Mouse (Mus musculus) MEL (cell line): ENCODE results near the gene Nucb1. TPM values are rescaled to one million over a fixed set of nuclear protein-coding genes. Genes with fewer than 3 reads are reported as not detected.

Source experiments
- DNase-seq: peaks from one replicate; pipeline ENCODE4 v3.0.0; 2011; ENCODE audit warnings: low read depth, low spot score
- H3K27ac ChIP-seq: 2 replicates; pipeline ENCODE4 v1.5.1; 2012; ENCODE audit warnings: low read depth, mild to moderate bottlenecking, control low read depth, low read length, moderate library complexity; ENCODE audit not compliant: control insufficient read depth
- H3K27me3 ChIP-seq, 2 experiments: fragments of 150-350 bp in 1 of 2; sonication (generic) in 1 of 2; 2 replicates each; pipeline ENCODE4 v1.6.1; 2012; ENCODE audit warnings: low read length in 2 of 2, mild to moderate bottlenecking in 2 of 2, improper control_type of control experiment in 1 of 2, moderate library complexity in 1 of 2; ENCODE audit not compliant: insufficient read depth in 2 of 2, control insufficient read depth in 1 of 2
- H3K36me3 ChIP-seq, 2 experiments: 2 replicates each; pipeline ENCODE4 v1.6.1; 2012 to 2014; ENCODE audit warnings: low read length in 2 of 2, improper control_type of control experiment in 1 of 2, inconsistent platforms in 1 of 2, mild to moderate bottlenecking in 1 of 2; ENCODE audit not compliant: insufficient read depth in 2 of 2, control insufficient read depth in 1 of 2
- H3K4me1 ChIP-seq, 2 experiments: fragments of 150-350 bp in 1 of 2; sonication (generic) in 1 of 2; 2 replicates each; pipeline ENCODE4 v1.6.1; 2012; ENCODE audit warnings: low read length in 2 of 2, improper control_type of control experiment in 1 of 2, mild to moderate bottlenecking in 1 of 2; ENCODE audit not compliant: insufficient read depth in 2 of 2, control insufficient read depth in 1 of 2
- H3K4me3 ChIP-seq, 2 experiments: fragments of 150-350 bp in 1 of 2; sonication (generic) in 1 of 2; 2 replicates each; pipeline ENCODE4 v1.5.1; 2012; ENCODE audit warnings: low read depth in 2 of 2, low read length in 2 of 2, mild to moderate bottlenecking in 2 of 2, moderate library complexity in 2 of 2, control low read depth in 1 of 2, improper control_type of control experiment in 1 of 2; ENCODE audit not compliant: control insufficient read depth in 1 of 2, insufficient read depth in 1 of 2
- H3K79me2 ChIP-seq: 2 replicates; pipeline ENCODE4 v1.6.1; 2012; ENCODE audit warnings: mild to moderate bottlenecking, low read length, moderate library complexity; ENCODE audit not compliant: control insufficient read depth, poor library complexity, insufficient read depth
- H3K9ac ChIP-seq: 2 replicates; pipeline ENCODE4 v1.6.1; 2012; ENCODE audit warnings: low read depth, mild to moderate bottlenecking, control low read depth, low read length, moderate library complexity; ENCODE audit not compliant: control insufficient read depth, poor library complexity, severe bottlenecking
- H3K9me3 ChIP-seq: fragments of 150-350 bp; sonication (generic); replicated peaks from 2 replicates; pipeline ENCODE4 v1.6.1; 2012; ENCODE audit warnings: mild to moderate bottlenecking, low read length, improper control_type of control experiment, moderate library complexity; ENCODE audit not compliant: insufficient read depth
- BHLHE40 ChIP-seq: IDR thresholded peaks from 2 replicates; pipeline ENCODE4 v1.6.1; 2012; ENCODE audit warnings: low read depth, mild to moderate bottlenecking, inconsistent platforms, low read length, improper control_type of control experiment, borderline replicate concordance
- CHD1 ChIP-seq: IDR thresholded peaks from 2 replicates; pipeline ENCODE4 v1.6.1; 2012; ENCODE audit warnings: low read depth, mild to moderate bottlenecking, inconsistent platforms, low read length, improper control_type of control experiment
- CTCF ChIP-seq, 3 experiments: IDR thresholded peaks in 2 of 3; conservative IDR thresholded peaks in 1 of 3; 2 replicates each; pipeline ENCODE4 v1.5.1; 2011 to 2012; ENCODE audit warnings: low read length in 3 of 3, low read depth in 2 of 3, mild to moderate bottlenecking in 2 of 3, improper control_type of control experiment in 1 of 3, inconsistent platforms in 1 of 3, mixed read lengths in 1 of 3, moderate library complexity in 1 of 3; ENCODE audit not compliant: control insufficient read depth in 1 of 3, insufficient read depth in 1 of 3, poor library complexity in 1 of 3, severe bottlenecking in 1 of 3
- ELF1 ChIP-seq: IDR thresholded peaks from 2 replicates; pipeline ENCODE4 v1.6.1; 2014; ENCODE audit warnings: low read depth, mild to moderate bottlenecking, inconsistent platforms, low read length, improper control_type of control experiment, moderate library complexity
- ETS1 ChIP-seq: IDR thresholded peaks from 2 replicates; pipeline ENCODE4 v1.6.1; 2012; ENCODE audit warnings: low read depth, mild to moderate bottlenecking, inconsistent platforms, low read length, improper control_type of control experiment, moderate library complexity
- GATA1 ChIP-seq: IDR thresholded peaks from 2 replicates; pipeline ENCODE4 v1.6.1; 2011; ENCODE audit warnings: low read depth, low read length, improper control_type of control experiment
- HCFC1 ChIP-seq: IDR thresholded peaks from 2 replicates; pipeline ENCODE4 v1.6.1; 2012; ENCODE audit warnings: low read depth, mild to moderate bottlenecking, inconsistent platforms, low read length, improper control_type of control experiment, moderate library complexity
- JUND ChIP-seq: IDR thresholded peaks from 2 replicates; pipeline ENCODE4 v1.6.1; 2011; ENCODE audit warnings: low read depth, mild to moderate bottlenecking, improper control_type of control experiment, low read length
- KAT2A ChIP-seq: conservative IDR thresholded peaks from 2 replicates; pipeline ENCODE4 v1.6.1; 2012; ENCODE audit warnings: low read depth, low read length, improper control_type of control experiment, inconsistent platforms
- MAFK ChIP-seq: IDR thresholded peaks from 2 replicates; pipeline ENCODE4 v1.6.1; 2011; ENCODE audit warnings: low read depth, mild to moderate bottlenecking, low read length, improper control_type of control experiment, borderline replicate concordance
- MAX ChIP-seq: IDR thresholded peaks from 2 replicates; pipeline ENCODE4 v1.6.1; 2011; ENCODE audit warnings: low read length, improper control_type of control experiment
- MAZ ChIP-seq: IDR thresholded peaks from 2 replicates; pipeline ENCODE4 v1.6.1; 2012; ENCODE audit warnings: low read depth, mild to moderate bottlenecking, inconsistent platforms, low read length, improper control_type of control experiment
- MEF2A ChIP-seq: IDR thresholded peaks from 2 replicates; pipeline ENCODE4 v1.6.1; 2014; ENCODE audit warnings: low read depth, mild to moderate bottlenecking, inconsistent platforms, low read length, improper control_type of control experiment; ENCODE audit not compliant: poor library complexity, insufficient replicate concordance, severe bottlenecking; ENCODE audit errors: extremely low read depth
- MXI1 ChIP-seq: IDR thresholded peaks from 2 replicates; pipeline ENCODE4 v1.6.1; 2011; ENCODE audit warnings: mild to moderate bottlenecking, low read depth, low read length, improper control_type of control experiment
- MYC ChIP-seq: IDR thresholded peaks from 2 replicates; pipeline ENCODE4 v1.6.1; 2011; ENCODE audit warnings: low read depth, mild to moderate bottlenecking, low read length, improper control_type of control experiment, moderate library complexity
- NELFE ChIP-seq: IDR thresholded peaks from 2 replicates; pipeline ENCODE4 v1.6.1; 2011; ENCODE audit warnings: low read depth, low read length, improper control_type of control experiment
- NRF1 ChIP-seq: IDR thresholded peaks from 2 replicates; pipeline ENCODE4 v1.6.1; 2014; ENCODE audit warnings: low read depth, mild to moderate bottlenecking, inconsistent platforms, low read length, improper control_type of control experiment, moderate library complexity; ENCODE audit not compliant: poor library complexity, insufficient read depth, severe bottlenecking
- POLR2A ChIP-seq, 2 experiments: IDR thresholded peaks; 2 replicates each; pipeline ENCODE4 v1.6.1; 2011 to 2012; ENCODE audit warnings: low read length in 2 of 2, mild to moderate bottlenecking in 2 of 2, control low read depth in 1 of 2, improper control_type of control experiment in 1 of 2, low read depth in 1 of 2, moderate library complexity in 1 of 2; ENCODE audit not compliant: control insufficient read depth in 1 of 2, insufficient read depth in 1 of 2, poor library complexity in 1 of 2
- POLR2AphosphoS2 ChIP-seq: IDR thresholded peaks from 2 replicates; pipeline ENCODE4 v1.6.1; 2011; ENCODE audit warnings: low read length, improper control_type of control experiment
- POLR2AphosphoS5 ChIP-seq: IDR thresholded peaks from 2 replicates; pipeline ENCODE4 v1.6.1; 2012; ENCODE audit warnings: low read depth, borderline replicate concordance, mild to moderate bottlenecking, inconsistent platforms, low read length, moderate library complexity, mixed read lengths
- RAD21 ChIP-seq: IDR thresholded peaks from 2 replicates; pipeline ENCODE4 v1.6.1; 2011; ENCODE audit warnings: mild to moderate bottlenecking, low read depth, low read length, improper control_type of control experiment
- RCOR1 ChIP-seq: IDR thresholded peaks from 2 replicates; pipeline ENCODE4 v1.6.1; 2012; ENCODE audit warnings: low read depth, mild to moderate bottlenecking, inconsistent platforms, low read length, improper control_type of control experiment
- SIN3A ChIP-seq: IDR thresholded peaks from 2 replicates; pipeline ENCODE4 v1.6.1; 2012; ENCODE audit warnings: low read length, improper control_type of control experiment, inconsistent platforms
- TAL1 ChIP-seq: IDR thresholded peaks from 2 replicates; pipeline ENCODE4 v1.6.1; 2012; ENCODE audit warnings: mild to moderate bottlenecking, inconsistent platforms, low read length, moderate library complexity, mixed read lengths
- TBP ChIP-seq: IDR thresholded peaks from 2 replicates; pipeline ENCODE4 v1.8.0; 2011; ENCODE audit warnings: low read depth, low read length, improper control_type of control experiment
- TCF12 ChIP-seq: IDR thresholded peaks from 2 replicates; pipeline ENCODE4 v1.6.1; 2014; ENCODE audit warnings: low read depth, mild to moderate bottlenecking, inconsistent platforms, low read length, improper control_type of control experiment, moderate library complexity
- UBTF ChIP-seq: IDR thresholded peaks from 2 replicates; pipeline ENCODE4 v1.6.1; 2012; ENCODE audit warnings: low read depth, mild to moderate bottlenecking, inconsistent platforms, low read length, improper control_type of control experiment, moderate library complexity, borderline replicate concordance; ENCODE audit not compliant: insufficient read depth
- USF1 ChIP-seq: IDR thresholded peaks from 2 replicates; pipeline ENCODE4 v1.6.1; 2014; ENCODE audit warnings: low read depth, mild to moderate bottlenecking, inconsistent platforms, low read length, improper control_type of control experiment, moderate library complexity
- USF2 ChIP-seq, 2 experiments: IDR thresholded peaks; 2 replicates each; pipeline ENCODE4 v1.6.1; 2011 to 2012; ENCODE audit warnings: improper control_type of control experiment in 2 of 2, low read length in 2 of 2, borderline replicate concordance in 1 of 2, inconsistent platforms in 1 of 2, low read depth in 1 of 2, mild to moderate bottlenecking in 1 of 2; ENCODE audit not compliant: insufficient read depth in 1 of 2
- ZC3H11A ChIP-seq: IDR thresholded peaks from 2 replicates; pipeline ENCODE4 v1.6.1; 2012; ENCODE audit warnings: low read depth, mild to moderate bottlenecking, inconsistent platforms, low read length, improper control_type of control experiment
- ZMIZ1 ChIP-seq: IDR thresholded peaks from 2 replicates; pipeline ENCODE4 v1.6.1; 2012; ENCODE audit warnings: low read depth, mild to moderate bottlenecking, inconsistent platforms, low read length, improper control_type of control experiment, moderate library complexity
- ZNF384 ChIP-seq: IDR thresholded peaks from 2 replicates; pipeline ENCODE4 v1.6.1; 2012; ENCODE audit warnings: low read depth, mild to moderate bottlenecking, inconsistent platforms, low read length, improper control_type of control experiment
- polyA plus RNA-seq, 2 experiments: library from polyadenylated mRNA; stranded (reverse) in 1 of 2; unstranded in 1 of 2; fragments of >175 nt in 1 of 2; fragments of >200 nt in 1 of 2; gene quantifications; 2 replicates each; pipeline versions ENCODE4 v1.2.1 to v1.2.4; 2012; ENCODE audit warnings: low replicate concordance in 2 of 2, low read depth in 1 of 2; ENCODE audit not compliant: insufficient read length in 2 of 2, insufficient read depth in 1 of 2, missing spikeins in 1 of 2
- total RNA-seq: library from RNA; depleted of rRNA; stranded (reverse); fragments of 300-350 nt; gene quantifications from 2 replicates; pipeline ENCODE4 v1.2.3, GENCODE M21; 2012

Gene Nucb1
- total and polyA plus RNA-seq, 3 experiments, result 92.3 to 343 (median 196) TPM

GRCm38 (mm10) chr7:45461326-45461725, 48.9 kb downstream of the Nucb1 start (continued):
- TF ChIP-seq CTCF (IDR thresholded peaks at IDR 0.05 in 2 of 3, conservative IDR thresholded peaks at IDR 0.05 in 1 of 3; ENCODE audit: control insufficient read depth in 1 of 3, insufficient read depth in 1 of 3, low read depth in 2 of 3, low read length in 3 of 3, poor library complexity in 1 of 3, severe bottlenecking in 1 of 3) (no peak), ZMIZ1 (no peak), BHLHE40 (no peak), NELFE (no peak), UBTF (no peak), CHD1 (no peak)

- no peaks in the 10 kb centered on the region for H3K9me3 ChIP-seq
- H3K4me3 ChIP-seq, result peak overlapping the region in 1 of 2 experiments; percentile 5; a peak in 1 of 4 replicates
- H3K79me2 ChIP-seq, result peaks cover 34% of the 10 kb centered on the region
- H3K9ac ChIP-seq, result peak overlapping the region; percentile 76
- H3K4me1 ChIP-seq, result peaks cover 7 to 30% of the 10 kb centered on the region in 2 experiments; a peak in 3 of 4 replicates
- peak; percentile 89 for DNase-seq
- H3K27me3 ChIP-seq, result no peaks in the 10 kb centered on the region
- peak overlapping the region; percentile 96 for H3K27ac ChIP-seq
- peaks cover 7 to 25% of the 10 kb centered on the region in 2 experiments for H3K36me3 ChIP-seq
- peak; percentile 28; the same call in 1 of the 2 replicates for TF ChIP-seq ELF1
- TF ChIP-seq ZC3H11A, result no peak
- peak; percentile 97 for TF ChIP-seq MAFK
- TF ChIP-seq JUND, result no peak
- peak; percentile 80 for TF ChIP-seq SIN3A
- no peak for TF ChIP-seq KAT2A
- TF ChIP-seq RAD21, result no peak
- peak; percentile 44; the same call in 1 of the 2 replicates for TF ChIP-seq NELFE
- TF ChIP-seq ZNF384, result no peak
- TF ChIP-seq RCOR1, result no peak
- no peak for TF ChIP-seq MEF2A
- 0 out of 2 replicates have a peak, but pooled peaks have one; percentile 55 for TF ChIP-seq MYC
- peak; percentile 53 for TF ChIP-seq TCF12
- no peak for TF ChIP-seq CTCF (IDR thresholded peaks at IDR 0.05 in 2 of 3, conservative IDR thresholded peaks at IDR 0.05 in 1 of 3; ENCODE audit: control insufficient read depth in 1 of 3, insufficient read depth in 1 of 3, low read depth in 2 of 3, low read length in 3 of 3, poor library complexity in 1 of 3, severe bottlenecking in 1 of 3)
- peak; percentile 61; the same call in 1 of the 2 replicates for TF ChIP-seq MAX
- peak; percentile 88 for TF ChIP-seq ETS1
- no peak for TF ChIP-seq POLR2AphosphoS5
- TF ChIP-seq NRF1, result no peak
- no peak for TF ChIP-seq TAL1
- TF ChIP-seq TBP, result peak; percentile 90
- TF ChIP-seq MAZ, result peak; percentile 3; the same call in 1 of the 2 replicates
- no peak for TF ChIP-seq USF1
- TF ChIP-seq GATA1, result no peak
- TF ChIP-seq POLR2AphosphoS2, result no peak
- TF ChIP-seq ZMIZ1, result 0 out of 2 replicates have a peak, but pooled peaks have one; percentile 26
- TF ChIP-seq MXI1, result peak; percentile 65
- TF ChIP-seq POLR2A (IDR thresholded peaks at IDR 0.05; ENCODE audit: control insufficient read depth in 1 of 2, insufficient read depth in 1 of 2, low read depth in 1 of 2, low read length in 2 of 2, poor library complexity in 1 of 2), result peak; percentile 5 to 65; a peak in 2 of 4 replicates
- TF ChIP-seq CHD1, result peak; percentile 36
- TF ChIP-seq BHLHE40, result peak; percentile 34; the same call in 1 of the 2 replicates
- TF ChIP-seq HCFC1, result peak; percentile 37; the same call in 1 of the 2 replicates
- no peak for TF ChIP-seq USF2 (IDR thresholded peaks at IDR 0.05; ENCODE audit: borderline replicate concordance in 1 of 2, insufficient read depth in 1 of 2, low read depth in 1 of 2, low read length in 2 of 2)
Measured at GRCm38 (mm10) chr7:45460860-45461314, 49.3 kb downstream of the Nucb1 start.
